In genomic region chr7:25625594-25626250, GRCm38 (mm10) we compare ENCODE assay signal across 8 mouse cellular contexts. TPM values are rescaled to one million over a fixed set of nuclear protein-coding genes. Genes with fewer than 3 reads are reported as not detected.
A peak's percentile ranks its signal among the peaks of the same experiment; 100 is the strongest.
DNase-seq lines count a peak whose midpoint lies in the region; ATAC-seq and TF ChIP-seq lines count a peak whose summit lies in the region.

No protein-coding gene starts in this region.

- H3K27me3 ChIP-seq in spleen, adult 2 months (ENCODE audit: control insufficient read depth, insufficient read depth, low read length), result no peaks in the 10 kb centered on the region
- no peaks in the 10 kb centered on the region for H3K27me3 ChIP-seq in kidney, embryonic 16.5 days (ENCODE audit: insufficient read depth, low read length)
- no peaks in the 10 kb centered on the region for H3K27me3 ChIP-seq in splenic B cell, adult 2 months (ENCODE audit: control insufficient read depth, insufficient read depth, low read length, poor library complexity, severe bottlenecking)

- H3K36me3 ChIP-seq in spleen, adult 2 months (ENCODE audit: control insufficient read depth, insufficient read depth, low read length), result peaks cover 40% of the 10 kb centered on the region
- peaks cover 49% of the 10 kb centered on the region for H3K36me3 ChIP-seq in kidney, embryonic 16.5 days (ENCODE audit: insufficient read depth, low read length)
- peaks cover 9% of the 10 kb centered on the region for H3K36me3 ChIP-seq in splenic B cell, adult 2 months (ENCODE audit: control insufficient read depth, insufficient read depth, low read length, poor library complexity, severe bottlenecking)

- H3K4me2 ChIP-seq in kidney, embryonic 16.5 days (replicated peaks; ENCODE audit: low read depth, low read length), result no peak overlapping the region

- no peak for TF ChIP-seq POLR2A in spleen, adult 2 months (IDR thresholded peaks at IDR 0.05; ENCODE audit: low read depth, low read length)

- no peak overlapping the region for H3K9ac ChIP-seq in kidney, embryonic 16.5 days (replicated peaks; ENCODE audit: low read length)

- ATAC-seq in CD4-positive, CD25-positive, alpha-beta regulatory T cell, adult 4 months, result no peak
- no peak for ATAC-seq in kidney, embryonic 16.5 days (ENCODE audit: low FRiP score, low TSS enrichment)

- no peak overlapping the region for H3K27ac ChIP-seq in spleen, adult 2 months (ENCODE audit: insufficient read depth, low read length)
- H3K27ac ChIP-seq in kidney, embryonic 16.5 days (ENCODE audit: low read length), result peak overlapping the region; percentile 68; the same call in 1 of the 2 replicates

- H3K4me1 ChIP-seq in spleen, adult 2 months (ENCODE audit: control insufficient read depth, insufficient read depth, insufficient read length), result peaks cover 20% of the 10 kb centered on the region
- H3K4me1 ChIP-seq in kidney, embryonic 16.5 days (ENCODE audit: insufficient read depth, low read length), result peaks cover 22% of the 10 kb centered on the region

- DNase-seq in CD4-positive, CD25-positive, alpha-beta regulatory T cell, adult 2 months (ENCODE audit: low read depth, low spot score), result peak; percentile 57
- peak in 1 of 2 experiments; percentile 61 for DNase-seq in spleen, adult 2 months (ENCODE audit: low read depth in 1 of 2, low spot score in 2 of 2)
- no peak for DNase-seq in spleen, adult 12 weeks (ENCODE audit: low spot score)
- DNase-seq in splenic B cell, adult 2 months (ENCODE audit: low read depth, low spot score), result peak; percentile 77
- no peak for DNase-seq in left cerebral cortex, adult 8-10 months (ENCODE audit: low spot score in 2 of 2)
- DNase-seq in frontal cortex, postnatal 14 days (ENCODE audit: low spot score in 2 of 2), result no peak

- TF ChIP-seq CTCF in spleen, adult 2 months (IDR thresholded peaks at IDR 0.05; ENCODE audit: extremely low read depth, insufficient read depth, insufficient read length, insufficient replicate concordance), result peak; percentile 48; the same call in 1 of the 2 replicates

- WGBS in spleen, adult 2 months, result 85% methylated on average over 10 of the region's 10 CpGs
- 80% methylated on average over 10 of the region's 10 CpGs for WGBS in kidney, embryonic 16.5 days

- H3K9me3 ChIP-seq in kidney, embryonic 16.5 days (ENCODE audit: low read length), result no peaks in the 10 kb centered on the region

- H3K4me3 ChIP-seq in spleen, adult 2 months (ENCODE audit: extremely low read depth, insufficient read depth, insufficient read length), result no peak overlapping the region
- no peak overlapping the region for H3K4me3 ChIP-seq in kidney, embryonic 16.5 days (ENCODE audit: low read length)

RNA-seq across cellular contexts. Expression of gene B3gnt8, which starts 0.7 kb away (rescaled TPM):
- polyA plus RNA-seq in CD4-positive, CD25-positive, alpha-beta regulatory T cell, adult 4 months (2017; shearing (Covaris generic)), result under 1 TPM; 0.27 to 0.81 TPM
- polyA plus RNA-seq in spleen, adult 2 months (2012; rRNA removed), result 54.8 and 71.5 TPM in 2 replicates
- polyA plus RNA-seq in kidney, embryonic 16.5 days (2015; fragmentation: Nextera tagmentation; extraction: Ambion mirVana), result 14.2 and 15.0 TPM in 2 replicates
- 1 to 10 TPM in 2 of 4 experiments, under 1 TPM in 2; 0.54 to 1.6 (median 0.89) TPM for total RNA-seq in left cerebral cortex, adult 8-10 months (2022)

RNA-seq across cellular contexts. Expression of gene Dmac2, which starts 6.5 kb away (rescaled TPM):
- polyA plus RNA-seq in CD4-positive, CD25-positive, alpha-beta regulatory T cell, adult 4 months (2017; shearing (Covaris generic)), result 10 to 100 TPM; 44.2 to 66.2 TPM
- polyA plus RNA-seq in spleen, adult 2 months (2012; rRNA removed), result 74.7 and 91.3 TPM in 2 replicates
- 61.8 and 64.7 TPM in 2 replicates for polyA plus RNA-seq in kidney, embryonic 16.5 days (2015; fragmentation: Nextera tagmentation; extraction: Ambion mirVana)
- total RNA-seq in left cerebral cortex, adult 8-10 months (2022), result 10 to 100 TPM; 53.2 to 58.0 (median 55.7) TPM

RNA-seq across cellular contexts. Expression of gene Erich4, which starts 10.0 kb away (rescaled TPM):
- polyA plus RNA-seq in CD4-positive, CD25-positive, alpha-beta regulatory T cell, adult 4 months (2017; shearing (Covaris generic)), result not detected
- not detected in 2 replicates for polyA plus RNA-seq in spleen, adult 2 months (2012; rRNA removed)
- polyA plus RNA-seq in kidney, embryonic 16.5 days (2015; fragmentation: Nextera tagmentation; extraction: Ambion mirVana), result 4.5 and 5.5 TPM in 2 replicates
- total RNA-seq in left cerebral cortex, adult 8-10 months (2022), result not detected

RNA-seq across cellular contexts. Expression of gene Bckdha, which starts 33.1 kb away (rescaled TPM):
- polyA plus RNA-seq in CD4-positive, CD25-positive, alpha-beta regulatory T cell, adult 4 months (2017; shearing (Covaris generic)), result 10 to 100 TPM; 16.6 to 27.7 TPM
- 81.4 and 108 TPM in 2 replicates for polyA plus RNA-seq in spleen, adult 2 months (2012; rRNA removed)
- 90.3 and 91.7 TPM in 2 replicates for polyA plus RNA-seq in kidney, embryonic 16.5 days (2015; fragmentation: Nextera tagmentation; extraction: Ambion mirVana)
- 10 to 100 TPM; 36.1 to 40.8 (median 39.4) TPM for total RNA-seq in left cerebral cortex, adult 8-10 months (2022)

RNA-seq across cellular contexts. Expression of gene Exosc5, which starts 33.2 kb away (rescaled TPM):
- polyA plus RNA-seq in CD4-positive, CD25-positive, alpha-beta regulatory T cell, adult 4 months (2017; shearing (Covaris generic)), result 100 to 1,000 TPM in 1 of 2 experiments, 10 to 100 TPM in 1; 97.0 to 157 TPM
- polyA plus RNA-seq in spleen, adult 2 months (2012; rRNA removed), result 79.5 and 111 TPM in 2 replicates
- polyA plus RNA-seq in kidney, embryonic 16.5 days (2015; fragmentation: Nextera tagmentation; extraction: Ambion mirVana), result 90.0 and 92.6 TPM in 2 replicates
- 10 to 100 TPM; 21.7 to 27.4 (median 26.7) TPM for total RNA-seq in left cerebral cortex, adult 8-10 months (2022)

Comparison
In these comparisons a context has a peak if more than half of its experiments do, and no peak if none do; other contexts are left out.
1. DNase-seq: peak in CD4-positive, CD25-positive, alpha-beta regulatory T cell, adult 2 months (single experiment) and splenic B cell, adult 2 months (single experiment); none in spleen, adult 12 weeks (single experiment), left cerebral cortex, adult 8-10 months (0 of 2) and frontal cortex, postnatal 14 days (0 of 2).